Mouse (Mus musculus) embryonic fibroblast, embryonic 13.5 days (primary cell): ENCODE measurements around the gene 1700010B08Rik. TPM values are rescaled to one million over a fixed set of nuclear protein-coding genes. Genes with fewer than 3 reads are reported as not detected.
"Not testable (repeated sequence)": the region's sequence is repeated elsewhere in the genome, so short reads cannot be mapped to it uniquely, and the experiment has no call there.

Experiments
- H3K27ac ChIP-seq: 2 replicates; pipeline ENCODE4 v1.5.1; 2012; ENCODE audit warnings: low read length, control low read depth, inconsistent platforms; ENCODE audit not compliant: insufficient read depth
- H3K4me1 ChIP-seq: 2 replicates; pipeline ENCODE4 v1.6.1; 2011; ENCODE audit warnings: low read length; ENCODE audit not compliant: control insufficient read depth, insufficient read depth
- H3K4me3 ChIP-seq: 2 replicates; pipeline ENCODE4 v1.5.1; 2011; ENCODE audit warnings: mild to moderate bottlenecking, control low read depth, low read length; ENCODE audit not compliant: insufficient read depth
- CTCF ChIP-seq: IDR thresholded peaks from 2 replicates; pipeline ENCODE4 v1.5.1; 2011; ENCODE audit warnings: mild to moderate bottlenecking, control low read depth, low read length, moderate library complexity, borderline replicate concordance; ENCODE audit not compliant: insufficient read depth
- POLR2A ChIP-seq: IDR thresholded peaks from 2 replicates; pipeline ENCODE4 v1.6.1; 2011; ENCODE audit warnings: low read depth, mild to moderate bottlenecking, control low read depth, low read length, moderate library complexity
- polyA plus RNA-seq: library from polyadenylated mRNA; stranded (reverse); fragments of >200 nt; gene quantifications from 2 replicates; pipeline ENCODE4 v1.2.4, GENCODE M21; 2011; ENCODE audit warnings: low read depth; ENCODE audit not compliant: missing spikeins, insufficient read length

1700010B08Rik gene
- polyA plus RNA-seq, result not detected in 2 replicates

- not testable (repeated sequence) for H3K4me3 ChIP-seq, H3K27ac ChIP-seq, H3K4me1 ChIP-seq
These were observed at the start of gene 1700010B08Rik for GRCm38 (mm10) chr2:173719115-173719514. TSS of gene 1700010B08Rik (plus strand) at chr2:173719415.

GRCm38 (mm10) chr2:173672328-173672896, 46.8 kb upstream of the 1700010B08Rik start:
- Histone ChIP-seq H3K4me1 (peaks cover 8% of the 10 kb centered on the region), H3K4me3 (no peak overlapping the region)
- TF ChIP-seq POLR2A (no peak), CTCF (no peak)

GRCm38 (mm10) chr2:173673469-173673868, 45.7 kb upstream of the 1700010B08Rik start:
- Histone ChIP-seq H3K4me1 (peaks cover 8% of the 10 kb centered on the region), H3K27ac (no peak overlapping the region), H3K4me3 (no peak overlapping the region)
- no peak for TF ChIP-seq POLR2A
- TF ChIP-seq CTCF, result no peak

More at GRCm38 (mm10) chr2:173672328-173672896, 46.8 kb upstream of the 1700010B08Rik start:
- no peak overlapping the region for H3K27ac ChIP-seq

DNA sequence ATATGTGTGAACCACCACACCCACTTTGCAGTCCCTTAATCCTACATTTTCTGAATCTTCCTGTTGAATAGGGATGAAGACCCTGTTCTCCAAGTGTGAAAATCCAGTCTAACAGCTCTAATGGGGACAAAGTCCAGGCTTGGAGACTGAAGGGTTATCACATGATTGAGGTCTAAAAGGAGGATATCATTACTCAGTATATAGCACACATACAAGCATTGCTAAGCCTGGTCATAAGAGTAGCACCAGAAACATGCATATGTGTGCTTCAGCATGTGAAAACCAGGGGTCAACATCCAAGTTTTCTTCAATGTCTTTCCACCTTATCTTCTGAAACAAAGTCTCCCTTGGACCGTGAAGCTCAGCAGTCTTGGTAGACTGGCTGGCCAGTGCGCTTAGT, 40.6 kb upstream of the 1700010B08Rik start:
- peaks cover 8% of the 10 kb centered on the region for H3K4me1 ChIP-seq
- H3K4me3 ChIP-seq, result no peak overlapping the region
- no peak overlapping the region for H3K27ac ChIP-seq
- no peak for TF ChIP-seq POLR2A
- TF ChIP-seq CTCF, result no peak

GRCm38 (mm10) chr2:173679217-173679616, 40.0 kb upstream of the 1700010B08Rik start:
- peaks cover 5% of the 10 kb centered on the region for H3K4me1 ChIP-seq
- no peak for TF ChIP-seq POLR2A
- no peak for TF ChIP-seq CTCF
- H3K27ac ChIP-seq, result no peak overlapping the region
- H3K4me3 ChIP-seq, result no peak overlapping the region

DNA sequence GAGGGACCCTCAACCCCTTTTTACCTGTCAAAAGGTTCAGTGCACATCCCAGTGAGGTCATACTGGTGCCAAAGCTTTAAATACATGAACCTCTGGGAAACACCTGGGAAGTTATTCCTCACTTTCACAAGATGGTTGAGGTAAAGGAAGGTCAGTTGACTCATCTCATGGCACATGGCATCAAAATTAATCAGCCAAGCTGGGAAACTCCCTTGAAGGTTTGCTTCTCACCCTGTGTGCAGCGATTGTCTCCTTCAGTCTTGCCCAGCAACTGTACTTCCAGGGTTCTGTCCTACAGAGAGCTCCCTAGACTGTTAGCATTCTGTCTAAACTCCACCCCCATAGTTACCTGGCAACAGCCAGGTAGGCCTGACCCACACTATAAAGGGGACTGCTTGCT, 39.1 kb upstream of the 1700010B08Rik start:
- Histone ChIP-seq H3K27ac (no peak overlapping the region), H3K4me3 (no peak overlapping the region), H3K4me1 (peaks cover 5% of the 10 kb centered on the region)
- no peak for TF ChIP-seq CTCF
- TF ChIP-seq POLR2A, result no peak

- H3K4me1 ChIP-seq, result peaks cover 5% of the 10 kb centered on the region
- TF ChIP-seq CTCF (no peak), POLR2A (no peak)
- no peak overlapping the region for H3K27ac ChIP-seq
- no peak overlapping the region for H3K4me3 ChIP-seq
These were observed 36.4 kb upstream of the 1700010B08Rik start for GRCm38 (mm10) chr2:173682773-173683172.

- no peak overlapping the region for H3K27ac ChIP-seq
- no peak for TF ChIP-seq POLR2A
- TF ChIP-seq CTCF, result no peak
- no peak overlapping the region for H3K4me3 ChIP-seq
- H3K4me1 ChIP-seq, result no peaks in the 10 kb centered on the region
These were observed 33.3 kb upstream of the 1700010B08Rik start for GRCm38 (mm10) chr2:173685781-173686361.

GRCm38 (mm10) chr2:173687363-173687762, 31.9 kb upstream of the 1700010B08Rik start:
- Histone ChIP-seq H3K27ac (no peak overlapping the region), H3K4me1 (no peaks in the 10 kb centered on the region), H3K4me3 (no peak overlapping the region)
- TF ChIP-seq POLR2A (no peak), CTCF (no peak)

DNA sequence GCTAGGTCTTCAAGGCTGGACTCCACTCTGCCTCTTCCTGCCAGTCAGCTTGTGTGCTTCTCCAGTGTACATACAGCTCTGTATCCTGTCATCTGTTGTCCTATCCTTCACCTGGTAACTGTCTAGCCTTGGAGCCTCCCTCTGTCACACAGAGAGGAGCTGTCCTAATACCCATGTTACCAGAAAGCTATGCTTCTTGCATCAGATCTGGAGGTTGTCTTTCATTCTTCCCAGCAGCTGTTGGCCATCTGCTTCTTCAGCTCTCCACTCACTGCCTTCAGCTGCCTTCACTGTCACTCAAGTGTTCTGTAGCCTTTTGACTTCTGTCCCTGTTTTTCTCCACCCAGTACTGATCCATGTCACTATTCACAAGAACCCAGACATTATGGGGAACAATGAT, 29.4 kb upstream of the 1700010B08Rik start:
- no peak for TF ChIP-seq POLR2A
- Histone ChIP-seq H3K27ac (no peak overlapping the region), H3K4me3 (no peak overlapping the region), H3K4me1 (no peaks in the 10 kb centered on the region)
